Mouse (Mus musculus) fibroblast of lung, adult 2 months (primary cell): ENCODE measurements at regions not wholly inside any gene's neighbourhood (a gene's known extent, or its start where the extent isn't known, plus 50 kb on each side); places are given as distances from the start of the nearest gene placed in this dataset.
A peak's percentile ranks its signal among the peaks of the same experiment; 100 is the strongest.

ENCODE experiments used
- DNase-seq: peaks from one replicate; pipeline ENCODE4 v3.0.0-alpha.2; 2011; ENCODE audit warnings: low read depth

- no peak for DNase-seq
Observed at GRCm38 (mm10) chr13:34800906-34801305, 66.3 kb downstream of the Fam50b start.

GRCm38 (mm10) chr13:34806532-34807092 is 68.5 kb upstream of the Prpf4b start:
- DNase-seq: no peak

GRCm38 (mm10) chr13:34809536-34809935 is 65.6 kb upstream of the Prpf4b start:
- DNase-seq: no peak

GRCm38 (mm10) chr13:34814161-34815056 is 60.7 kb upstream of the Prpf4b start:
- peak; percentile 56 for DNase-seq

- DNase-seq: no peak
Observed at GRCm38 (mm10) chr13:34815057-34815410, 60.1 kb upstream of the Prpf4b start.

GRCm38 (mm10) chr13:34818211-34818610 is 56.9 kb upstream of the Prpf4b start:
- DNase-seq: no peak

- DNase-seq: peak; percentile 11
Observed at GRCm38 (mm10) chr13:34820423-34820822, 54.7 kb upstream of the Prpf4b start.

- DNase-seq: no peak
Observed at GRCm38 (mm10) chr13:34821946-34822345, 53.2 kb upstream of the Prpf4b start.

- no peak for DNase-seq
Observed at GRCm38 (mm10) chr13:34824157-34824556, 50.9 kb upstream of the Prpf4b start.
